Comparison of ENCODE assay signal across 24 mouse cellular contexts in genomic region chr16:38162019-38162418, GRCm38 (mm10).
DNase-seq lines count a peak whose midpoint lies in the region; ATAC-seq lines count a peak whose summit lies in the region.
"Had no signal": no experiment of that assay in that cellular context is flagged by ENCODE, and none has a peak within 500 bp of the region (broad histone marks: within the 10 kb centered on the region; RNA-seq: fewer than 3 reads in every experiment).

No protein-coding gene starts in this region.

- H3K4me3 ChIP-seq in hindbrain, embryonic 14.5 days (replicated peaks; ENCODE audit: low read length) = no peak overlapping the region
- H3K4me3 ChIP-seq in hindbrain, embryonic 13.5 days = no peak overlapping the region
- H3K4me3 ChIP-seq: embryonic facial prominence, embryonic 10.5 days; embryonic facial prominence, embryonic 12.5 days; forebrain, embryonic 13.5 days; forebrain, embryonic 15.5 days had no signal

- no peaks in the 10 kb centered on the region; the same call in 1 of the 2 replicates for H3K4me1 ChIP-seq in hindbrain, embryonic 14.5 days (replicated peaks; ENCODE audit: control insufficient read depth, insufficient read depth, low read length)
- H3K4me1 ChIP-seq in hindbrain, embryonic 13.5 days (replicated peaks) = peaks cover 18% of the 10 kb centered on the region
- H3K4me1 ChIP-seq: embryonic facial prominence, embryonic 10.5 days; embryonic facial prominence, embryonic 12.5 days had no signal

- no peaks in the 10 kb centered on the region for H3K27me3 ChIP-seq in hindbrain, embryonic 14.5 days (ENCODE audit: control insufficient read depth, insufficient read depth, low read length)
- no peaks in the 10 kb centered on the region for H3K27me3 ChIP-seq in hindbrain, embryonic 13.5 days
- H3K27me3 ChIP-seq: embryonic facial prominence, embryonic 12.5 days; forebrain, embryonic 13.5 days; forebrain, embryonic 15.5 days; Patski had no signal

- ATAC-seq in hindbrain, embryonic 14.5 days (ENCODE audit: low FRiP score) = no peak
- no peak for ATAC-seq in hindbrain, embryonic 13.5 days (ENCODE audit: low FRiP score)
- ATAC-seq: activated CD4-positive, CD25-positive, alpha-beta regulatory T cell, adult 4 months; forebrain, embryonic 13.5 days; forebrain, embryonic 15.5 days; forebrain, postnatal 0 days; Patski had no signal

- no peak for DNase-seq in hindbrain, embryonic 14.5 days (ENCODE audit: low spot score)
- DNase-seq in Muller cell, postnatal 12 days (ENCODE audit: inconsistent ontology term) = peak; percentile 7
- peak; percentile 50 for DNase-seq in R1 (ENCODE audit: low read depth, low spot score)
- DNase-seq in brain, adult 2 months (ENCODE audit: low read depth, low spot score) = peak; percentile 26
- no peak for DNase-seq in embryo, embryonic 9.5 days (ENCODE audit: extremely low spot score)
- no peak for DNase-seq in layer of hippocampus, adult 9-10 months (ENCODE audit: low spot score)
- DNase-seq: adrenal gland, adult 8-10 months; adrenal gland, postnatal 14 days; adrenal gland, postnatal 36 days; cerebellum, adult 11 months; cerebellum, adult 18-20 months; cerebellum, adult 8-10 months; cerebellum, adult 9-11 months; cerebellum, postnatal 14 days; cerebellum, postnatal 36 days; embryo, embryonic 11 days; forebrain, postnatal 0 days had no signal

- H3K36me3 ChIP-seq in hindbrain, embryonic 14.5 days (replicated peaks; ENCODE audit: control insufficient read depth, insufficient read depth) = no peaks in the 10 kb centered on the region
- H3K36me3 ChIP-seq in hindbrain, embryonic 13.5 days = no peaks in the 10 kb centered on the region
- H3K36me3 ChIP-seq: forebrain, embryonic 15.5 days had no signal

- no peak overlapping the region for H3K4me2 ChIP-seq in hindbrain, embryonic 14.5 days (replicated peaks)
- no peak overlapping the region for H3K4me2 ChIP-seq in hindbrain, embryonic 13.5 days
- H3K4me2 ChIP-seq: embryonic facial prominence, embryonic 12.5 days; forebrain, embryonic 13.5 days; forebrain, embryonic 15.5 days had no signal

- H3K9ac ChIP-seq in hindbrain, embryonic 14.5 days = no peak overlapping the region
- H3K9ac ChIP-seq in hindbrain, embryonic 13.5 days = no peak overlapping the region
- H3K9ac ChIP-seq: embryonic facial prominence, embryonic 12.5 days; forebrain, embryonic 13.5 days; forebrain, embryonic 15.5 days; forebrain, postnatal 0 days had no signal

- H3K9me3 ChIP-seq in hindbrain, embryonic 14.5 days (ENCODE audit: control insufficient read depth, low read length) = no peaks in the 10 kb centered on the region
- H3K9me3 ChIP-seq in hindbrain, embryonic 13.5 days = no peaks in the 10 kb centered on the region
- H3K9me3 ChIP-seq: embryonic facial prominence, embryonic 10.5 days; embryonic facial prominence, embryonic 12.5 days; forebrain, embryonic 13.5 days; forebrain, embryonic 15.5 days had no signal

- WGBS in hindbrain, embryonic 14.5 days = 91% methylated on average over 3 of the region's 3 CpGs
- WGBS in hindbrain, embryonic 13.5 days = 90% methylated on average over 3 of the region's 3 CpGs

- peak overlapping the region; percentile 5; the same call in 1 of the 2 replicates for H3K27ac ChIP-seq in hindbrain, embryonic 14.5 days
- no peak overlapping the region for H3K27ac ChIP-seq in hindbrain, embryonic 13.5 days
- H3K27ac ChIP-seq: embryonic facial prominence, embryonic 10.5 days; embryonic facial prominence, embryonic 12.5 days; forebrain, embryonic 13.5 days; forebrain, embryonic 15.5 days had no signal

Comparison
In these comparisons a context has a peak if more than half of its experiments do, and no peak if none do; other contexts are left out.
1. DNase-seq: peak in Muller cell, postnatal 12 days (single experiment), R1 (single experiment) and brain, adult 2 months (single experiment); none in hindbrain, embryonic 14.5 days (single experiment), embryo, embryonic 9.5 days (single experiment) and layer of hippocampus, adult 9-10 months (single experiment).